Mouse (Mus musculus): ENCODE results near the gene Jakmip3. TPM values are rescaled to one million over a fixed set of nuclear protein-coding genes. Genes with fewer than 3 reads are reported as not detected.
A peak's percentile ranks its signal among the peaks of the same experiment; 100 is the strongest.

Gene Jakmip3
- polyA plus RNA-seq, 1 experiment from 2014 or later: 0.14 TPM

DNA sequence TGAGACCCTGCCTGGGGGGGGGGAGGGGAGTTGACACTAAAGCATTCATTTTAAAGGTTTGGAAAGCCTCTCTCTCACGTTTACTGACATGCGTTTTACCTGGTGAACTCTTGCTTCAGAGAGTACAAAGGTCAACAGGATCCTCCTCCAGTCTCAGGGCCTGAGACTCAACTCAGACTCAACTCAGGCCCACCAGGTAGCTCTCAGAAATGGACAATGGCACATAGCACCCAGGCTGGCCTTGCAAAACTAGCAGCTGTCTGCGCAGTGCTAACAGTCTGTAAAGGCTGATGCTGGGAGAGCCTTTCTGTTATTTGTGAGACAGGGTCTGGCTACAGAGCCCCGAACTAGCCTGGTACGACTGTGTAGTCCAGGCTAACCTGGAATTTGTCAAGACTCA lies 32.6 kb upstream of the Jakmip3 start:
- Histone ChIP-seq H3K27me3 (replicated peaks; ENCODE audit: control insufficient read depth, insufficient read depth, low read length) (no peaks in the 10 kb centered on the region), H3K27ac (ENCODE audit: low read depth, low read length) (no peak overlapping the region; the same call in 1 of the 2 replicates), H3K4me1 (replicated peaks; ENCODE audit: control insufficient read depth, insufficient read depth, low read length) (peaks cover 13% of the 10 kb centered on the region), H3K36me3 (ENCODE audit: control insufficient read depth, insufficient read depth) (no peaks in the 10 kb centered on the region), H3K9ac (ENCODE audit: low read depth, low read length) (no peak overlapping the region), H3K9me3 (ENCODE audit: control insufficient read depth) (no peaks in the 10 kb centered on the region), H3K4me2 (replicated peaks; ENCODE audit: low read depth) (peak overlapping the region; percentile 95), H3K4me3 (ENCODE audit: low read depth, low read length) (no peak overlapping the region)
- no peak for TF ChIP-seq CTCF (IDR thresholded peaks at IDR 0.05; ENCODE audit: low read depth)
- 44% methylated on average over 5 of the region's 5 CpGs for WGBS
- no peak for ATAC-seq

DNA sequence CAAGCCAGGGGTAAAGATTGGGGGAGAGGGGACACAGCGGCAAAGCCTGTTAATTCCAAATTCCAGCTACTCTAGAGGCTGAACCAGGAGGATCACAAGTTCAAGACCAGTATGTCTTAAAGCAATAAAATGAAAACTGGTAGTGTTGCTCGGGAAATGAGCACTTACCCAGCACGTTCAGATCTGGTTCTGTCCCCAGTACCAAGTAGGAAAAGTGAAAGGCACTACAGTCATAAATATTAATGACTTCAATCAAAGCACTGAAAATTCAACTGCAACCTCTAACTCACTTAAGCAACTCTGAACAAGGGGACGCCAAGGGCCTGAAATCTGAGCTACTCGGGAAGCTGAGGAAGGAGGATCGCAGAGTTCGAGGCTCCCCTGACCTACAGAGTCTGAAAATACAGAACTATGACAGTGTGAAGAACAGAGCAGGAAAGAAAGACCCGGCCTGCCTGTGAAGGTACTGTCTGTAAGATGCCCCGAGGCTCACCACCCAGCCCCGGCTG lies 31.7 kb upstream of the Jakmip3 start:
- Histone ChIP-seq H3K27ac (ENCODE audit: low read depth, low read length) (peak overlapping the region; percentile 84), H3K9me3 (ENCODE audit: control insufficient read depth) (no peaks in the 10 kb centered on the region), H3K36me3 (ENCODE audit: control insufficient read depth, insufficient read depth) (no peaks in the 10 kb centered on the region), H3K4me2 (replicated peaks; ENCODE audit: low read depth) (peak overlapping the region; percentile 95), H3K9ac (ENCODE audit: low read depth, low read length) (peak overlapping the region; percentile 78), H3K27me3 (replicated peaks; ENCODE audit: control insufficient read depth, insufficient read depth, low read length) (no peaks in the 10 kb centered on the region), H3K4me1 (replicated peaks; ENCODE audit: control insufficient read depth, insufficient read depth, low read length) (peaks cover 13% of the 10 kb centered on the region), H3K4me3 (ENCODE audit: low read depth, low read length) (peak overlapping the region; percentile 80)
- peak; percentile 39; the same call in 1 of the 2 replicates for ATAC-seq
- TF ChIP-seq CTCF (IDR thresholded peaks at IDR 0.05; ENCODE audit: low read depth): no peak
- 7% methylated on average over 10 of the region's 10 CpGs for WGBS

DNA sequence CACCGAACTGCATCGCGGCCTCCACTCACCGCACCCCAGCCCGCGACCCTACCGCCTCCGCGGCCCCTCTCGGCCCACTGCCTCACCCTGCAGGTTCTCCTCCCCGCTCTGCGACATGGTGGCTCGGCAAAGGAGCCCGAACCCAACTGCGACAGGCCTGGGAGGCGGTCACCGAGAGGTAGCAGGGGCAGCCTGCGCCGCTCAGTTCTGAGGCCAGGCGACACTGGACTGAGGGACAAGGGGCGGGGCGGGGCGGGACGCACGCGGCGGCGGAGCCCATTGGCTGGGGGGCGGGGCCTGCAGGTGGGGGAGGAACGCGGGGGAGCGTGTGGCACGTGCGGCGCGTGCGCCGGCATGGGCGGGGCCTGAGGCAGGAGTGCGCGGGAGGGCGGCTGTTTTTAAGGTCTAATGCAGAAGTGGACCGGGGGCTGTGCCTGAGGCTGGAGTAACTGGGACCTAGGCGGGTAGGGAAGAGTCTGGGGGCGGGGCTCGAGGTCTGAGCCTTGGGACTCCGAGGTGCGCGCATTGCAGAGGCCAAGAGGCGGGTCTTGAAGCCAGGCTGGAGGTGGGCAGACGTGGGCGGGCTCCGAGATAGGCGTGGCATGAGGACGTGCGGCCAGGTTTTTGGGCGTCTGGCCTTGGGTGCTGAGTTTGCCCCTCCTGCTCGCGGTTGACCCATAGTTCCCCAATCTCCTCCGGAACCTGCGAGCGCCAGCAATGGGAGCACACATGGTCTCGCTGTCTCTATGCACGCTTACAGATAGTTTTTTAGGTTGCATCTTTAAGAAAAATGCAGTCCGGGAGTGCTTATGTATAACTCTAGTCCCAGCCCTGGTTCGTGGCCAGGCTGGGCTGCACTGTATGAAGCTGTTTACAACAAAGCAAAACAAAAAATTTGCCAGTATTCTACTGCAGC lies 31.0 kb upstream of the Jakmip3 start, which contains the start of gene Bnip3:
Gene Bnip3, minus strand, starts transcription at position 243 of the 916 bp plus-strand sequence.
- under 1% methylated on average over 58 of the region's 66 CpGs for WGBS
- peak within 1 kb of the TSS; percentile 95 for H3K4me2 ChIP-seq (replicated peaks; ENCODE audit: low read depth)
- TF ChIP-seq CTCF (IDR thresholded peaks at IDR 0.05; ENCODE audit: low read depth): no peak
- H3K36me3 ChIP-seq (ENCODE audit: control insufficient read depth, insufficient read depth): no peaks in the 10 kb centered on the region
- H3K27me3 ChIP-seq (replicated peaks; ENCODE audit: control insufficient read depth, insufficient read depth, low read length): no peaks in the 10 kb centered on the region
- peaks cover 13% of the 10 kb centered on the region for H3K4me1 ChIP-seq (replicated peaks; ENCODE audit: control insufficient read depth, insufficient read depth, low read length)
- peak within 1 kb of the TSS; percentile 84 for H3K27ac ChIP-seq (ENCODE audit: low read depth, low read length)
- H3K4me3 ChIP-seq (ENCODE audit: low read depth, low read length): peak within 1 kb of the TSS; percentile 80
- H3K9ac ChIP-seq (ENCODE audit: low read depth, low read length): peak within 1 kb of the TSS; percentile 78
- no peaks in the 10 kb centered on the region for H3K9me3 ChIP-seq (ENCODE audit: control insufficient read depth)
- peak; percentile 89 for ATAC-seq

DNA sequence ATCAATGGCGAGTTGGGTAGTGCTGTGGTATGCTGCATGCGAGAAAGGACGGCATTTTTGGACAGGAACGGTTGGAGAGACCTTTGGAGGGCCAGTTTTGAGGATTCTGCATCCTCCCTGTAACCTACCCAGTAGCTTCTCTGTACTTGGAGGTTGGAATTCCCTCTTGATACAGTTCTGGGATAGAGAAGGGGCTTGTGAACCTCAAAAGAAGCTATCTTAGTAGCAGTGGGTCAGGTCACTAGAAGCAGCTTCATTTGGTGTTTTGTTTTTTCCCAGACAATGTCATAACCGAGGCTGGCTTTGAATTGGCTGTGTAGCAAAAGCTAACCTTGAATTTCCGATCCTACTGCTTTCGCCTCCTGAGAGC lies 30.4 kb upstream of the Jakmip3 start:
- Histone ChIP-seq H3K4me3 (ENCODE audit: low read depth, low read length) (peak overlapping the region; percentile 80), H3K27me3 (replicated peaks; ENCODE audit: control insufficient read depth, insufficient read depth, low read length) (no peaks in the 10 kb centered on the region), H3K4me1 (replicated peaks; ENCODE audit: control insufficient read depth, insufficient read depth, low read length) (peaks cover 13% of the 10 kb centered on the region), H3K27ac (ENCODE audit: low read depth, low read length) (no peak overlapping the region), H3K9ac (ENCODE audit: low read depth, low read length) (0 out of 2 replicates have a peak overlapping the region, but pooled peaks have one; percentile 78), H3K9me3 (ENCODE audit: control insufficient read depth) (no peaks in the 10 kb centered on the region), H3K4me2 (replicated peaks; ENCODE audit: low read depth) (peak overlapping the region; percentile 95), H3K36me3 (ENCODE audit: control insufficient read depth, insufficient read depth) (no peaks in the 10 kb centered on the region)
- ATAC-seq: no peak
- TF ChIP-seq CTCF (IDR thresholded peaks at IDR 0.05; ENCODE audit: low read depth): no peak
- 38% methylated on average over 7 of the region's 7 CpGs for WGBS

DNA sequence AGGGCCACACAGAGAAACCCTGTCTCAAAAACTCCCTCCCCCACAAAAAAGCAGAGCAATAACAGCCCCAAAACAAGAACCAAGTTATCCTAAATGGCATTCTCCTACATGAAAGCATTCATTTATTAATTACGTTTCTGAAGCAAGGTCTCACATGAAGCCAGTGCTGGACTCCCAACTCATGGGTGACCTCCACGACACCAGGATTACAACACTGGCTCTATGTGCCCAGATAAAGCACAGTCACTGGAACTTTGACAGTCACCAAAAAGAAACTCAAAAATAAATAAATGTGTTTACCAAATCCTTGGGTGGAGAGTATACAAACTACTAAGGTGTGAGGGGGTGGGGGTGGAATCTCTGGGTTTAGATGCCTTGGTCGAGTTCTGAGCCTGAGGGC lies 26.9 kb upstream of the Jakmip3 start:
- H3K4me1 ChIP-seq (replicated peaks; ENCODE audit: control insufficient read depth, insufficient read depth, low read length): peaks cover 8% of the 10 kb centered on the region
- 73% methylated on average over 3 of the region's 3 CpGs for WGBS
- no peak for ATAC-seq
- no peak overlapping the region for H3K4me3 ChIP-seq (ENCODE audit: low read depth, low read length)
- H3K9me3 ChIP-seq (ENCODE audit: control insufficient read depth): no peaks in the 10 kb centered on the region
- no peak overlapping the region for H3K4me2 ChIP-seq (replicated peaks; ENCODE audit: low read depth)
- no peaks in the 10 kb centered on the region for H3K36me3 ChIP-seq (ENCODE audit: control insufficient read depth, insufficient read depth)
- H3K27me3 ChIP-seq (replicated peaks; ENCODE audit: control insufficient read depth, insufficient read depth, low read length): no peaks in the 10 kb centered on the region
- no peak overlapping the region for H3K9ac ChIP-seq (ENCODE audit: low read depth, low read length)
- no peak overlapping the region for H3K27ac ChIP-seq (ENCODE audit: low read depth, low read length)
- TF ChIP-seq CTCF (IDR thresholded peaks at IDR 0.05; ENCODE audit: low read depth): no peak

DNA sequence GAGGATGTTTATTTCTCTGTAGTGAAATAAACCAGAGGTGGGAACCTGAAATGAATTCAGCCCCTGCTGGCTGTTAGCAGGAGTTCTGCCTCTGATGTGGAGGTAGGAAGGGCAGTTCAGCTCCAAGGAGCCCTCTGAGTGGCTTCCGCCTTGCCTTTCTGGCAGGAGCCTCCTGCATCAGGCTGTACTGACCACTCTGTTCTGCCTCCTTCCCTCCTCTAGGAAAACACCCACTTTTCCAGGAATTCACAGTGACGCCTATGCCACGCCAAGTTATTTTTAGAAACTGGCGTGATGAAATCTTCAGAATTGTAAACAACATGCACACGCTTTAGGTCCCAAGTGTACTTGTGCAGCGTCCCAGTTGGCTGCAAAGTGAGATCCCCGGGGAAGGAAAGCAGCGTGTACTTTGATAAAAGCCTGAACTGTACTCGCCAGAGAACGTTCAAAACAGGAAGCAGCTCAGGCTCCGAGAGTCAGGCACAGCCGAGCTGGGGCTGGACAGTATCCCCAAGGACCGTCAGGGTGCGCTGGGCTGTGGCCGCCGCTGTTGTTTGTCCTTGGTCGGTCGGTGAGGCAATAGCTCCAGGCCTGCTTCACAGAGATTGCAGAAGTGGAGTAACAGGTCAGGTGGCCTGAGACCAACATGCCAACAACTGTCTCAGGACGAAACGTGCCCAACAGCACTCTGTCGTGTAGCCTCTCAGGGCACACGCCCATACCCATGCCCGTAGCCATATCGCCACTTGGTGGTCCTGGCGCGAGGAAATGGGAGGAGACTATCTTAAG lies 21.2 kb upstream of the Jakmip3 start:
- no peaks in the 10 kb centered on the region for H3K27me3 ChIP-seq (replicated peaks; ENCODE audit: control insufficient read depth, insufficient read depth, low read length)
- 1% methylated on average over 26 of the region's 26 CpGs for WGBS
- H3K9ac ChIP-seq (ENCODE audit: low read depth, low read length): peak overlapping the region; percentile 38
- peak; percentile 91 for ATAC-seq
- peak overlapping the region; percentile 29 for H3K4me3 ChIP-seq (ENCODE audit: low read depth, low read length)
- H3K36me3 ChIP-seq (ENCODE audit: control insufficient read depth, insufficient read depth): no peaks in the 10 kb centered on the region
- peak overlapping the region; percentile 85 for H3K27ac ChIP-seq (ENCODE audit: low read depth, low read length)
- no peaks in the 10 kb centered on the region for H3K9me3 ChIP-seq (ENCODE audit: control insufficient read depth)
- H3K4me2 ChIP-seq (replicated peaks; ENCODE audit: low read depth): peak overlapping the region; percentile 74
- TF ChIP-seq CTCF (IDR thresholded peaks at IDR 0.05; ENCODE audit: low read depth): peak; percentile 47
- H3K4me1 ChIP-seq (replicated peaks; ENCODE audit: control insufficient read depth, insufficient read depth, low read length): 0 out of 2 replicates have a peak, but pooled peaks cover 4% of the 10 kb centered on the region
